Mouse (Mus musculus): Measurements from ENCODE around the gene Atrnl1.

The Atrnl1 gene

GRCm38 (mm10) chr19:57610058-57610475 is 767 bp upstream of the Atrnl1 start:
- WGBS: under 1% methylated on average over 21 of the region's 21 CpGs

GRCm38 (mm10) chr19:57611291-57612178 is 701 bp downstream of the Atrnl1 start:
- WGBS: 1% methylated on average over 56 of the region's 57 CpGs

- WGBS: 11% methylated on average over 2 of the region's 2 CpGs
Measured at GRCm38 (mm10) chr19:57612179-57612472, 1.3 kb downstream of the Atrnl1 start.

- 77% methylated on average over 9 of the region's 9 CpGs for WGBS
Measured at GRCm38 (mm10) chr19:57615972-57616621, 5.3 kb downstream of the Atrnl1 start.

- 80% methylated on average over 9 of the region's 9 CpGs for WGBS
Measured at GRCm38 (mm10) chr19:57619088-57619487, 8.3 kb downstream of the Atrnl1 start.

- 82% methylated on average over 19 of the region's 19 CpGs for WGBS
Measured at GRCm38 (mm10) chr19:57621814-57622213, 11.0 kb downstream of the Atrnl1 start.

GRCm38 (mm10) chr19:57625738-57626137 is 14.9 kb downstream of the Atrnl1 start:
- WGBS: 51% methylated on average over 9 of the region's 9 CpGs

- 92% methylated on average over 8 of the region's 8 CpGs for WGBS
Measured at GRCm38 (mm10) chr19:57627251-57627650, 16.4 kb downstream of the Atrnl1 start.

- WGBS: 88% methylated on average over 21 of the region's 21 CpGs
Measured at GRCm38 (mm10) chr19:57642536-57642935, 31.7 kb downstream of the Atrnl1 start.

GRCm38 (mm10) chr19:57642980-57643379 is 32.1 kb downstream of the Atrnl1 start:
- WGBS: 24% methylated on average over 2 of the region's 2 CpGs

- 91% methylated on average over 14 of the region's 14 CpGs for WGBS
Measured at GRCm38 (mm10) chr19:57648202-57648943, 37.5 kb downstream of the Atrnl1 start.

- WGBS: 100% methylated on average over 4 of the region's 4 CpGs
Measured at GRCm38 (mm10) chr19:57648944-57649271, 38.1 kb downstream of the Atrnl1 start.

- 40% methylated on average over 2 of the region's 2 CpGs for WGBS
Measured at GRCm38 (mm10) chr19:57655083-57655482, 44.2 kb downstream of the Atrnl1 start.

- WGBS: 66% methylated on average over 11 of the region's 11 CpGs
Measured at GRCm38 (mm10) chr19:57655491-57655890, 44.7 kb downstream of the Atrnl1 start.

GRCm38 (mm10) chr19:57657426-57658087 is 46.7 kb downstream of the Atrnl1 start:
- WGBS: 88% methylated on average over 12 of the region's 12 CpGs

- WGBS: 83% methylated on average over 8 of the region's 8 CpGs
Measured at GRCm38 (mm10) chr19:57658111-57659091, 47.6 kb downstream of the Atrnl1 start.

- 77% methylated on average over 9 of the region's 9 CpGs for WGBS
Measured at GRCm38 (mm10) chr19:57667011-57667410, 56.2 kb downstream of the Atrnl1 start.

- 97% methylated on average over 10 of the region's 10 CpGs for whole genome bisulfite sequencing
Measured at GRCm38 (mm10) chr19:57667946-57668345, 57.1 kb downstream of the Atrnl1 start.

GRCm38 (mm10) chr19:57679455-57679854 is 68.6 kb downstream of the Atrnl1 start:
- WGBS: 95% methylated on average over 3 of the region's 3 CpGs

GRCm38 (mm10) chr19:57686596-57686995 is 75.8 kb downstream of the Atrnl1 start:
- WGBS: 63% methylated on average over 20 of the region's 20 CpGs

GRCm38 (mm10) chr19:57692566-57692965 is 81.7 kb downstream of the Atrnl1 start:
- WGBS: 84% methylated on average over 3 of the region's 3 CpGs

Data from cerebral cortex, adult 2 months (tissue).